Mouse (Mus musculus) hindbrain, embryonic 12.5 days (tissue): ENCODE measurements at regions not wholly inside any gene's neighbourhood (a gene's known extent, or its start where the extent isn't known, plus 50 kb on each side); places are given as distances from the start of the nearest gene placed in this dataset.
"Not testable (repeated sequence)": the region's sequence is repeated elsewhere in the genome, so short reads cannot be mapped to it uniquely, and the experiment has no call there.

Source experiments
- ATAC-seq: fragments of 200-750 bp; cut with Nextera tagmentation; 2 replicates; pipeline ENCODE4 v1.8.0; 2017; ENCODE audit warnings: moderate TSS enrichment; ENCODE audit not compliant: low FRiP score
- H3K27ac ChIP-seq: fragments of 300-500 bp; sonication (generic); 2 replicates; pipeline ENCODE4 v1.5.1; 2016; ENCODE audit warnings: mild to moderate bottlenecking
- H3K27me3 ChIP-seq: fragments of 300-500 bp; sonication (generic); 2 replicates; pipeline ENCODE4 v1.6.1; 2016; ENCODE audit warnings: mild to moderate bottlenecking
- H3K36me3 ChIP-seq: fragments of 300-500 bp; sonication (generic); 2 replicates; pipeline ENCODE4 v1.6.1; 2016; ENCODE audit warnings: mild to moderate bottlenecking
- H3K4me1 ChIP-seq: fragments of 300-500 bp; sonication (generic); 2 replicates; pipeline ENCODE4 v1.6.1; 2016
- H3K4me2 ChIP-seq: fragments of 300-500 bp; sonication (generic); replicated peaks from 2 replicates; pipeline ENCODE4 v1.6.1; 2016; ENCODE audit warnings: mild to moderate bottlenecking
- H3K4me3 ChIP-seq: fragments of 300-500 bp; sonication (generic); 2 replicates; pipeline ENCODE4 v1.5.1; 2016; ENCODE audit warnings: mild to moderate bottlenecking
- H3K9ac ChIP-seq: fragments of 300-500 bp; sonication (generic); 2 replicates; pipeline ENCODE4 v1.6.1; 2016; ENCODE audit warnings: mild to moderate bottlenecking, moderate library complexity
- H3K9me3 ChIP-seq: fragments of 300-500 bp; sonication (generic); replicated peaks from 2 replicates; pipeline ENCODE4 v1.6.1; 2016; ENCODE audit warnings: mild to moderate bottlenecking
- WGBS: fragments of 180-500 bp; shearing (Covaris S2); methylation state at CpG from one replicate; pipeline ENCODE4 v1.1.7; 2016; 5-methylcytosine and 5-hydroxymethylcytosine counted together

- no peaks in the 10 kb centered on the region for H3K9me3 ChIP-seq
- H3K4me1 ChIP-seq, result no peaks in the 10 kb centered on the region
- H3K27me3 ChIP-seq, result no peaks in the 10 kb centered on the region
- no peak overlapping the region for H3K4me2 ChIP-seq
- H3K4me3 ChIP-seq, result no peak overlapping the region
- H3K9ac ChIP-seq, result no peak overlapping the region
- 81% methylated on average over 1 of the region's 1 CpGs for WGBS
- H3K27ac ChIP-seq, result no peak overlapping the region
- no peaks in the 10 kb centered on the region for H3K36me3 ChIP-seq
- no peak for ATAC-seq
Measured at GRCm38 (mm10) chrX:70606349-70606748, 129.4 kb upstream of the Tmem185a start.

GRCm38 (mm10) chrX:70582344-70582743 is 105.4 kb upstream of the Tmem185a start:
- not testable (repeated sequence) for H3K9me3 ChIP-seq, H3K4me2 ChIP-seq, H3K36me3 ChIP-seq, H3K4me3 ChIP-seq, H3K27ac ChIP-seq, H3K9ac ChIP-seq, H3K27me3 ChIP-seq, H3K4me1 ChIP-seq, ATAC-seq
- 11% methylated on average over 2 of the region's 2 CpGs for WGBS

- Histone ChIP-seq H3K9me3 (no peaks in the 10 kb centered on the region), H3K4me1 (no peaks in the 10 kb centered on the region), H3K27ac (no peak overlapping the region), H3K4me3 (no peak overlapping the region), H3K36me3 (no peaks in the 10 kb centered on the region), H3K27me3 (no peaks in the 10 kb centered on the region), H3K9ac (no peak overlapping the region), H3K4me2 (no peak overlapping the region)
- WGBS, result 55% methylated on average over 1 of the region's 1 CpGs
- no peak for ATAC-seq
Measured at GRCm38 (mm10) chrX:70580171-70580570, 103.2 kb upstream of the Tmem185a start.

GRCm38 (mm10) chrX:70574243-70574642 is 97.3 kb upstream of the Tmem185a start:
- H3K36me3 ChIP-seq, H3K27ac ChIP-seq, H3K9ac ChIP-seq, H3K9me3 ChIP-seq, H3K4me2 ChIP-seq, H3K27me3 ChIP-seq, H3K4me1 ChIP-seq, H3K4me3 ChIP-seq, ATAC-seq: not testable (repeated sequence)
- WGBS, result 38% methylated on average over 1 of the region's 6 CpGs

- not testable (repeated sequence) for H3K27ac ChIP-seq, H3K4me1 ChIP-seq, H3K4me3 ChIP-seq, H3K9me3 ChIP-seq, H3K4me2 ChIP-seq, H3K36me3 ChIP-seq, ATAC-seq, H3K9ac ChIP-seq, H3K27me3 ChIP-seq
- 71% methylated on average over 3 of the region's 4 CpGs for WGBS
Measured at GRCm38 (mm10) chrX:70570586-70570985, 93.6 kb upstream of the Tmem185a start.

- WGBS, result 44% methylated on average over 4 of the region's 6 CpGs
- not testable (repeated sequence) for H3K27me3 ChIP-seq, H3K36me3 ChIP-seq, H3K9ac ChIP-seq, H3K4me2 ChIP-seq, H3K4me1 ChIP-seq, H3K9me3 ChIP-seq, H3K27ac ChIP-seq, H3K4me3 ChIP-seq
- ATAC-seq, result peak; percentile 50; the same call in 1 of the 2 replicates
Measured at GRCm38 (mm10) chrX:70569339-70569979, 92.5 kb upstream of the Tmem185a start.
